Mouse (Mus musculus) bone marrow, adult 2 months (tissue): ENCODE measurements around the gene Nhlh2.

Experiments used
- CTCF ChIP-seq: fragments of 200-500 bp; IDR thresholded peaks from 2 replicates; pipeline ENCODE4 v1.5.1; 2011; ENCODE audit warnings: low read length, control low read depth; ENCODE audit not compliant: control insufficient read depth, insufficient read depth
- POLR2A ChIP-seq: fragments of 200-500 bp; IDR thresholded peaks from 2 replicates; pipeline ENCODE4 v1.6.1; 2011; ENCODE audit warnings: low read depth, mild to moderate bottlenecking, control low read depth, low read length, borderline replicate concordance; ENCODE audit not compliant: control insufficient read depth

DNA sequence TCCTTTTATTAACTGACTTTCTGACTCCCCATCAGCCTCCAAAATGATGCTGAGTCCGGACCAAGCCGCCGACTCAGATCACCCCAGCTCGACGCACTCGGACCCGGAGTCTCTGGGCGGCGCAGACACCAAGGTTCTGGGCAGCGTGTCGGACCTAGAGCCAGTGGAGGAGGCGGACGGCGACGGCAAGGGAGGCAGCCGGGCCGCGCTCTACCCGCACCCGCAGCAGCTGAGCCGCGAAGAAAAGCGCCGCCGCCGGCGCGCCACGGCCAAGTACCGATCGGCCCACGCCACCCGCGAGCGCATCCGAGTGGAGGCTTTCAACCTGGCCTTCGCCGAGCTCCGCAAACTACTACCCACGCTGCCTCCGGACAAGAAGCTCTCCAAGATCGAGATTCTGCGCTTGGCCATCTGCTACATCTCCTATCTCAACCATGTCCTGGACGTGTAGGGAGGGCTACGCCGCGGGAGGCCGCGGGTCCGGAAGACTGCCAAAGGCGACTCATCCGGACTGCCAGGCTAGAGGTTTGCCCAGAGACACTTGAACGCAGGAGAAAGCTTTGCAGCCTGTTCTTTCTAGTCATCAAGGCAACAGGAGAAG is 2.8 kb downstream of the Nhlh2 start:
- TF ChIP-seq POLR2A (no peak), CTCF (no peak)
